Mouse (Mus musculus) cerebellum, adult 2 months (tissue): ENCODE data around the gene P3h3.

Source experiments
- CTCF ChIP-seq: fragments of 200-500 bp; IDR thresholded peaks from 2 replicates; pipeline ENCODE4 v1.5.1; 2011; ENCODE audit warnings: low read depth, mild to moderate bottlenecking, control low read depth, low read length, moderate library complexity, borderline replicate concordance; ENCODE audit not compliant: insufficient read depth
- POLR2A ChIP-seq: fragments of 200-500 bp; IDR thresholded peaks from 2 replicates; pipeline ENCODE4 v1.6.1; 2011; ENCODE audit warnings: low read length, control low read depth, borderline replicate concordance; ENCODE audit not compliant: insufficient read depth

GRCm38 (mm10) chr6:124866560-124866959, 9.0 kb upstream of the P3h3 start:
- TF ChIP-seq CTCF (no peak), POLR2A (no peak)
